Mouse (Mus musculus) heart, embryonic 12.5 days (tissue): ENCODE measurements around the gene Atf4. TPM values are rescaled to one million over a fixed set of nuclear protein-coding genes. Genes with fewer than 3 reads are reported as not detected.

Experiments used
- ATAC-seq: fragments of 200-750 bp; cut with Nextera tagmentation; 2 replicates; pipeline ENCODE4 v1.8.0; 2017; ENCODE audit warnings: moderate TSS enrichment, moderate library complexity; ENCODE audit not compliant: insufficient number of reproducible peaks, low FRiP score
- H3K27ac ChIP-seq: fragments of 300-500 bp; sonication (generic); 2 replicates; pipeline ENCODE4 v1.5.1; 2016; ENCODE audit warnings: mild to moderate bottlenecking, moderate library complexity; ENCODE audit not compliant: poor library complexity, severe bottlenecking
- H3K27me3 ChIP-seq: fragments of 300-500 bp; sonication (generic); replicated peaks from 2 replicates; pipeline ENCODE4 v1.6.1; 2016; ENCODE audit warnings: mild to moderate bottlenecking, moderate library complexity
- H3K36me3 ChIP-seq: fragments of 300-500 bp; sonication (generic); 2 replicates; pipeline ENCODE4 v1.6.1; 2016; ENCODE audit warnings: mild to moderate bottlenecking, moderate library complexity
- H3K4me1 ChIP-seq: fragments of 300-500 bp; sonication (generic); replicated peaks from 2 replicates; pipeline ENCODE4 v1.6.1; 2016; ENCODE audit warnings: mild to moderate bottlenecking
- H3K4me2 ChIP-seq: fragments of 300-500 bp; sonication (generic); 2 replicates; pipeline ENCODE4 v1.6.1; 2016; ENCODE audit warnings: mild to moderate bottlenecking, moderate library complexity
- H3K4me3 ChIP-seq: fragments of 300-500 bp; sonication (generic); 2 replicates; pipeline ENCODE4 v1.5.1; 2016; ENCODE audit warnings: mild to moderate bottlenecking
- H3K9ac ChIP-seq: fragments of 300-500 bp; sonication (generic); 2 replicates; pipeline ENCODE4 v1.6.1; 2016; ENCODE audit warnings: mild to moderate bottlenecking, moderate library complexity
- H3K9me3 ChIP-seq: fragments of 300-500 bp; sonication (generic); replicated peaks from 2 replicates; pipeline ENCODE4 v1.6.1; 2016; ENCODE audit warnings: mild to moderate bottlenecking, moderate library complexity
- WGBS: fragments of 180-500 bp; shearing (Covaris S2); methylation state at CpG from one replicate; pipeline ENCODE4 v1.1.7; 2016; 5-methylcytosine and 5-hydroxymethylcytosine counted together
- polyA plus RNA-seq: library from polyadenylated mRNA; unstranded; fragments of >200 nt; fragmentation: Nextera tagmentation; extraction: Ambion mirVana; gene quantifications from 2 replicates; pipeline ENCODE4 v1.2.1, GENCODE M21; 2016

Gene Atf4
- polyA plus RNA-seq, 1 experiment from 2014 or later = 76.4 TPM

GRCm38 (mm10) chr15:80250586-80250985, 4.4 kb upstream of the Atf4 start:
- Histone ChIP-seq H3K27ac (peak overlapping the region; percentile 87), H3K36me3 (peaks cover 50% of the 10 kb centered on the region), H3K9ac (peak overlapping the region; percentile 46; the same call in 1 of the 2 replicates), H3K9me3 (no peaks in the 10 kb centered on the region), H3K27me3 (no peaks in the 10 kb centered on the region), H3K4me2 (peak overlapping the region; percentile 41), H3K4me3 (peak overlapping the region; percentile 5; the same call in 1 of the 2 replicates), H3K4me1 (peaks cover 45% of the 10 kb centered on the region)
- ATAC-seq = no peak
- 19% methylated on average over 6 of the region's 6 CpGs for WGBS

GRCm38 (mm10) chr15:80253530-80253929, 1.5 kb upstream of the Atf4 start:
- ATAC-seq = no peak
- Histone ChIP-seq H3K4me3 (no peak overlapping the region), H3K4me2 (no peak overlapping the region), H3K4me1 (peaks cover 64% of the 10 kb centered on the region), H3K27ac (peak overlapping the region; percentile 95; the same call in 1 of the 2 replicates), H3K9ac (no peak overlapping the region), H3K9me3 (no peaks in the 10 kb centered on the region), H3K36me3 (peaks cover 47% of the 10 kb centered on the region), H3K27me3 (no peaks in the 10 kb centered on the region)
- WGBS = 32% methylated on average over 2 of the region's 2 CpGs

GRCm38 (mm10) chr15:80254207-80254606, 777 bp upstream of the Atf4 start:
- H3K9ac ChIP-seq = peak overlapping the region; percentile 86
- H3K9me3 ChIP-seq = no peaks in the 10 kb centered on the region
- 47% methylated on average over 6 of the region's 6 CpGs for WGBS
- peak overlapping the region; percentile 95 for H3K4me2 ChIP-seq
- H3K36me3 ChIP-seq = peaks cover 42% of the 10 kb centered on the region
- no peak for ATAC-seq
- peaks cover 65% of the 10 kb centered on the region for H3K4me1 ChIP-seq
- no peaks in the 10 kb centered on the region for H3K27me3 ChIP-seq
- peak overlapping the region; percentile 94 for H3K4me3 ChIP-seq
- peak overlapping the region; percentile 95 for H3K27ac ChIP-seq

DNA sequence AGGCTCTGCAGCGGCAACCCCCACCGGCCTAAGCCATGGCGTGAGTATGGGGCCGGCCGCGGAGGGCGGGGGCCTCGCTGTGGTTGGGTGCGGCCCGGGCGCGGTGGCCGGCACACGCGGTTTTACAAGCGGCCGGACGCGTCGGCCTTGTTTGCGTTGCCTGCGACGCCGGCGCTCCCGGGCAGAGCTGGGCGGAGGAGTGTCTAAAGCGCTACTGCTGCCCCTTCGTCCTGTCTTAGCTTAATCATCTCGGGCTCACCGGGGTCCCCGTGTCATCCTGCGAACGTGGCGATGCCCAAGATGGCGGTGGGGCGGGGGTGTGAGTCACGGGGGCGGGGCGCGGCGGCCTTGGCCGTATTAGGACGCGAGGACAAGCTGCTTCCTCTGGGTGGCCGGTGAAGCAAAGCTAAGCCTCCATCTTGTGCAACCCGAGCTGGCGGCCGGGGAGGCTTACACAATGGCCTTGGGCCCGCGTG, 700 bp downstream of the Atf4 start:
- H3K36me3 ChIP-seq = peaks cover 44% of the 10 kb centered on the region

DNA sequence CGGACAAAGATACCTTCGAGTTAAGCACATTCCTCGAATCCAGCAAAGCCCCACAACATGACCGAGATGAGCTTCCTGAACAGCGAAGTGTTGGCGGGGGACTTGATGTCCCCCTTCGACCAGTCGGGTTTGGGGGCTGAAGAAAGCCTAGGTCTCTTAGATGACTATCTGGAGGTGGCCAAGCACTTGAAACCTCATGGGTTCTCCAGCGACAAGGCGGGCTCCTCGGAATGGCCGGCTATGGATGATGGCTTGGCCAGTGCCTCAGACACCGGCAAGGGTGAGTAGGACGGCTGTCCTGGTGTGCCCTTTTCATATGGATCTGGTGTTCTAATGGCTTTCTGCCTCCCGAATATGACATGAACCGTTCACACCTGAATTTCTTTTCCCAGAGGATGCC, 1.3 kb downstream of the Atf4 start:
- H3K9ac ChIP-seq = peak overlapping the region; percentile 100
- 7% methylated on average over 16 of the region's 16 CpGs for WGBS
- H3K36me3 ChIP-seq = peaks cover 43% of the 10 kb centered on the region
- H3K4me1 ChIP-seq = peaks cover 48% of the 10 kb centered on the region
- no peaks in the 10 kb centered on the region for H3K27me3 ChIP-seq
- H3K9me3 ChIP-seq = no peaks in the 10 kb centered on the region
- ATAC-seq = no peak
- H3K4me2 ChIP-seq = peak overlapping the region; percentile 95
- H3K27ac ChIP-seq = peak overlapping the region; percentile 99
- peak overlapping the region; percentile 94 for H3K4me3 ChIP-seq

More for the DNA sequence above, 700 bp downstream of the Atf4 start:
- H3K4me1 ChIP-seq = peaks cover 53% of the 10 kb centered on the region
- peak overlapping the region; percentile 95 for H3K4me2 ChIP-seq
- no peaks in the 10 kb centered on the region for H3K27me3 ChIP-seq
- under 1% methylated on average over 50 of the region's 51 CpGs for WGBS
- peak overlapping the region; percentile 94 for H3K4me3 ChIP-seq
- no peaks in the 10 kb centered on the region for H3K9me3 ChIP-seq
- peak overlapping the region; percentile 100 for H3K9ac ChIP-seq
- peak; percentile 70 for ATAC-seq
- H3K27ac ChIP-seq = peak overlapping the region; percentile 99

- peak overlapping the region; percentile 94 for H3K4me3 ChIP-seq
- peaks cover 41% of the 10 kb centered on the region for H3K4me1 ChIP-seq
- H3K27ac ChIP-seq = peak overlapping the region; percentile 99
- 53% methylated on average over 12 of the region's 12 CpGs for WGBS
- ATAC-seq = no peak
- H3K9ac ChIP-seq = peak overlapping the region; percentile 100
- peaks cover 40% of the 10 kb centered on the region for H3K36me3 ChIP-seq
- no peaks in the 10 kb centered on the region for H3K27me3 ChIP-seq
- H3K4me2 ChIP-seq = peak overlapping the region; percentile 95
- H3K9me3 ChIP-seq = no peaks in the 10 kb centered on the region
Observed at GRCm38 (mm10) chr15:80256656-80257601, 1.9 kb downstream of the Atf4 start.

DNA sequence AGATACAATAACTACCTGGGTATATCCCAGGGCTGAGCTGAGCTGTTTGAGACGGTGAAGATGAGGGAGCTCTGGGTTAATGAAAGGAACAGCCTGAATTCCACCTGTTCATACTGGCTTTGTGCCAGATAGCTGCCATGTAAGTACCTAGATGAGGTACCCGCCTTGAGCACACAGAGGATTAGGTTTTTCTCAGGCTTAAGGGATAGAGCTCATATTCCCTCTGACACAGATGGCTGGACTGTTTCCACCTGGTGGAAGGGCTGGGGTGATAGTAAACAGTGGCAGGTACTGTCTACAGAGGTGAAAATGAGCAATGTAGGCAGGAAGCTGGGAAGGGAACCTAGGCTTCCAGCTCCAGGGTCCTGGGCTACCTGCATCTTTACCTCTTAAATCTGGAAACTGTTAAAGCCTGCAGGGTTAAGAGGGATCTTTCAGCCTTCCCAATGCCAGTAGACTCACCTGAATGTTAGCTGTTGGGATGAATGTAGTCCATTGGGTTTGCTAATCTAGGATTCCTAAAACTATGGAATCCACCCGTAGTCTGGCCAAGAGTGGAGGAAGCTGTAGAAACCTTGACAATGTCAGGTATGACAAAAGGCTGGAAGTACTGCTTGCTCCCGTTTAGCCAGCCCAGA, 2.7 kb downstream of the Atf4 start:
- WGBS = 24% methylated on average over 4 of the region's 4 CpGs
- Histone ChIP-seq H3K4me2 (peak overlapping the region; percentile 95), H3K4me1 (peaks cover 44% of the 10 kb centered on the region), H3K9ac (peak overlapping the region; percentile 100), H3K27ac (peak overlapping the region; percentile 99), H3K9me3 (no peaks in the 10 kb centered on the region), H3K4me3 (peak overlapping the region; percentile 94), H3K27me3 (no peaks in the 10 kb centered on the region), H3K36me3 (peaks cover 40% of the 10 kb centered on the region)
- ATAC-seq = no peak

GRCm38 (mm10) chr15:80258240-80259170, 3.5 kb downstream of the Atf4 start:
- 0 out of 2 replicates have a peak overlapping the region, but pooled peaks have one; percentile 25 for H3K9ac ChIP-seq
- H3K4me3 ChIP-seq = 0 out of 2 replicates have a peak overlapping the region, but pooled peaks have one; percentile 94
- H3K9me3 ChIP-seq = no peaks in the 10 kb centered on the region
- peaks cover 40% of the 10 kb centered on the region for H3K36me3 ChIP-seq
- no peaks in the 10 kb centered on the region for H3K27me3 ChIP-seq
- ATAC-seq = peak; percentile 63
- 50% methylated on average over 11 of the region's 11 CpGs for WGBS
- peak overlapping the region; percentile 99 for H3K27ac ChIP-seq
- H3K4me2 ChIP-seq = peak overlapping the region; percentile 95
- peaks cover 48% of the 10 kb centered on the region for H3K4me1 ChIP-seq

- no peaks in the 10 kb centered on the region for H3K9me3 ChIP-seq
- no peak overlapping the region for H3K4me2 ChIP-seq
- H3K4me1 ChIP-seq = peaks cover 40% of the 10 kb centered on the region
- H3K27ac ChIP-seq = peak overlapping the region; percentile 99
- H3K27me3 ChIP-seq = no peaks in the 10 kb centered on the region
- WGBS = 78% methylated on average over 8 of the region's 8 CpGs
- 0 out of 2 replicates have a peak overlapping the region, but pooled peaks have one; percentile 40 for H3K9ac ChIP-seq
- peaks cover 40% of the 10 kb centered on the region for H3K36me3 ChIP-seq
- H3K4me3 ChIP-seq = no peak overlapping the region
- no peak for ATAC-seq
Observed at GRCm38 (mm10) chr15:80259406-80260045, 4.5 kb downstream of the Atf4 start.

DNA sequence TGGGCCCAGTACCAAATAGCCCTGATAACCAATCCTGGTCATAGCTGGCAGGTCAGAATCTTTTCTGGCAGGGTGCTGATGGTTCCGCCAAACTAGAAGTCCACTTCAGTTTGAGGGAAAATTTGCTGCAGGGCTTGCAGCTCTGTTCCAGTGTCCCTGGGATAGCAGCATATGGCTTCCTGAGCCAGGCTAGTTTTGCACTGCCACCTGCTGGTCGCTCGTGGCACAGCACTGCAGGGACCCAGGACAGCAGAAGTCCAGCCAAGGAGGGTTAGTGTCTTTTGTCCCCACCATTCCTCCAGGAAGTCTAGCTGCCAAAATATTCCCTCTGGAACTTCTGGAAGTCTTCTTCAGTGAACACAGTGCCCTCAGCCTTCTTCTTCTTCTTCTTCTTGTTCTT, 5.7 kb downstream of the Atf4 start:
- Histone ChIP-seq H3K4me2 (no peak overlapping the region), H3K4me3 (no peak overlapping the region), H3K9ac (no peak overlapping the region), H3K4me1 (peaks cover 41% of the 10 kb centered on the region), H3K36me3 (peaks cover 40% of the 10 kb centered on the region), H3K27me3 (no peaks in the 10 kb centered on the region), H3K27ac (no peak overlapping the region), H3K9me3 (no peaks in the 10 kb centered on the region)
- no peak for ATAC-seq
- WGBS = 11% methylated on average over 3 of the region's 3 CpGs
